Mouse (Mus musculus) left cerebral cortex, postnatal 36 days (tissue): ENCODE data around the gene Setd3. TPM values are rescaled to one million over a fixed set of nuclear protein-coding genes. Genes with fewer than 3 reads are reported as not detected.

ENCODE experiments used
- DNase-seq, 2 experiments: peaks; one replicate each; pipeline ENCODE4 v3.0.0; 2021 to 2022; ENCODE audit warnings: low spot score in 2 of 2, mixed read lengths in 1 of 2
- intact Hi-C: fragments of 180-260 bp; cut with DNase I; formaldehyde crosslinking; loops from one replicate; pipeline ENCODE4 v1.15.1; 2025
- total RNA-seq, 2 experiments: library from RNA; stranded (reverse); gene quantifications; 2 replicates each; pipeline ENCODE4 v1.2.3; 2021

The Setd3 gene
- total RNA-seq: 100 to 1,000 TPM; 164 to 165 TPM

GRCm38 (mm10) chr12:108179246-108179320 is at the start of gene Setd3:
Gene Setd3 (minus strand): TSS chr12:108179314.
- intact Hi-C loops: no loop called here
- no peak for DNase-seq

- intact Hi-C loops: no loop called here
Observed at GRCm38 (mm10) chr12:108227527-108227926, 48.4 kb upstream of the Setd3 start.

GRCm38 (mm10) chr12:108226941-108227340 is 47.8 kb upstream of the Setd3 start:
- DNase-seq: no peak
- intact Hi-C loops: no loop called here

More at GRCm38 (mm10) chr12:108227527-108227926, 48.4 kb upstream of the Setd3 start:
- no peak for DNase-seq

GRCm38 (mm10) chr12:108226216-108226615 is 47.1 kb upstream of the Setd3 start:
- DNase-seq: no peak
- intact Hi-C loops: no loop called here

GRCm38 (mm10) chr12:108225781-108226180 is 46.7 kb upstream of the Setd3 start:
- DNase-seq: no peak
- intact Hi-C loops: no loop called here

GRCm38 (mm10) chr12:108223357-108223756 is 44.2 kb upstream of the Setd3 start:
- intact Hi-C loops: no loop called here
- no peak for DNase-seq

- intact Hi-C loops: no loop called here
- DNase-seq: no peak
Observed at GRCm38 (mm10) chr12:108221712-108222111, 42.6 kb upstream of the Setd3 start.

- intact Hi-C loops: no loop called here
- DNase-seq: no peak
Observed at GRCm38 (mm10) chr12:108221206-108221605, 42.1 kb upstream of the Setd3 start.

GRCm38 (mm10) chr12:108220621-108221020 is 41.5 kb upstream of the Setd3 start:
- intact Hi-C loops: no loop called here

GRCm38 (mm10) chr12:108219825-108220616 is 40.9 kb upstream of the Setd3 start:
- no peak for DNase-seq
- intact Hi-C loops: no loop called here

More at GRCm38 (mm10) chr12:108220621-108221020, 41.5 kb upstream of the Setd3 start:
- DNase-seq: no peak

- intact Hi-C loops: no loop called here
- no peak for DNase-seq
Observed at GRCm38 (mm10) chr12:108219163-108219562, 40.0 kb upstream of the Setd3 start.

- DNase-seq: no peak
- intact Hi-C loops: no loop called here
Observed at GRCm38 (mm10) chr12:108217572-108217971, 38.5 kb upstream of the Setd3 start.

- intact Hi-C loops: no loop called here
- no peak for DNase-seq
Observed at GRCm38 (mm10) chr12:108216611-108217370, 37.7 kb upstream of the Setd3 start.

GRCm38 (mm10) chr12:108215090-108215489 is 36.0 kb upstream of the Setd3 start:
- no peak for DNase-seq
- intact Hi-C loops: no loop called here

- no peak for DNase-seq
- intact Hi-C loops: loop anchor here (2.0 kb wide), 1 partner anchor 61 kb away; the partner anchor contains the start of gene Ccdc85c
Observed at GRCm38 (mm10) chr12:108213090-108214041, 34.3 kb upstream of the Setd3 start.

- no peak for DNase-seq
- intact Hi-C loops: loop anchor here (2.0 kb wide), 1 partner anchor 62 kb away; the partner anchor contains the start of gene Ccdc85c
Observed at GRCm38 (mm10) chr12:108212476-108212875, 33.4 kb upstream of the Setd3 start.

GRCm38 (mm10) chr12:108212071-108212470 is 33.0 kb upstream of the Setd3 start:
- intact Hi-C loops: loop anchor here (2.0 kb wide), 1 partner anchor 63 kb away; the partner anchor contains the start of gene Ccdc85c
- no peak for DNase-seq

GRCm38 (mm10) chr12:108210623-108211022 is 31.5 kb upstream of the Setd3 start:
- no peak for DNase-seq
- intact Hi-C loops: no loop called here

- intact Hi-C loops: loop anchor here (2.0 to 10.0 kb wide), 2 partner anchors 84 to 306 kb away; no protein-coding TSS in a partner anchor
- peak; percentile 64 to 71 for DNase-seq
Observed at GRCm38 (mm10) chr12:108208726-108209438, 29.8 kb upstream of the Setd3 start.
